Mouse (Mus musculus) erythroblast, embryonic 14.5 days (primary cell): ENCODE results near the gene Iqschfp. TPM values are rescaled to one million over a fixed set of nuclear protein-coding genes. Genes with fewer than 3 reads are reported as not detected.

Experiments
- H3K27me3 ChIP-seq: 2 replicates; pipeline ENCODE4 v1.6.1; 2012; ENCODE audit warnings: inconsistent platforms; ENCODE audit not compliant: control insufficient read depth
- H3K36me3 ChIP-seq: 2 replicates; pipeline ENCODE4 v1.6.1; 2012; ENCODE audit warnings: mild to moderate bottlenecking, inconsistent platforms; ENCODE audit not compliant: control insufficient read depth
- H3K4me1 ChIP-seq: 2 replicates; pipeline ENCODE4 v1.6.1; 2012; ENCODE audit warnings: inconsistent platforms; ENCODE audit not compliant: control insufficient read depth
- H3K4me3 ChIP-seq: replicated peaks from 2 replicates; pipeline ENCODE3; 2012; ENCODE audit warnings: moderate library complexity, mild to moderate bottlenecking, inconsistent platforms
- H3K9me3 ChIP-seq: 2 replicates; pipeline ENCODE4 v1.6.1; 2012; ENCODE audit warnings: low read length, inconsistent platforms, mixed read lengths; ENCODE audit not compliant: control insufficient read depth
- GATA1 ChIP-seq: IDR thresholded peaks from 2 replicates; pipeline ENCODE4 v1.6.1; 2012; ENCODE audit warnings: low read length, inconsistent platforms, mixed read lengths
- TAL1 ChIP-seq: IDR thresholded peaks from 3 replicates; pipeline ENCODE4 v1.6.1; 2012; ENCODE audit warnings: low read length, inconsistent platforms, mixed read lengths
- polyA plus RNA-seq: library from polyadenylated mRNA; stranded (reverse); fragments of >175 nt; gene quantifications from 2 replicates; pipeline ENCODE4 v1.2.3, GENCODE M21; 2012

The Iqschfp gene
- polyA plus RNA-seq = not detected in 2 replicates

- no peak for TF ChIP-seq GATA1
- TF ChIP-seq TAL1 = no peak
- H3K27me3 ChIP-seq = no peaks in the 10 kb centered on the region
- H3K4me1 ChIP-seq = no peaks in the 10 kb centered on the region
- H3K36me3 ChIP-seq = no peaks in the 10 kb centered on the region
- H3K4me3 ChIP-seq = no peak within 1 kb of the TSS
- H3K9me3 ChIP-seq = no peaks in the 10 kb centered on the region
Observed at GRCm38 (mm10) chr3:67892026-67892705, at the start of gene Iqschfp, which contains the start of gene Iqcj. Gene Iqschfp, plus strand, starts transcription at chr3:67892232. Gene Iqcj, plus strand, starts transcription at chr3:67892220.

- no peaks in the 10 kb centered on the region for H3K36me3 ChIP-seq
- TF ChIP-seq TAL1 (no peak), GATA1 (no peak)
- H3K4me1 ChIP-seq = no peaks in the 10 kb centered on the region
- no peak overlapping the region for H3K4me3 ChIP-seq
- no peaks in the 10 kb centered on the region for H3K27me3 ChIP-seq
- H3K9me3 ChIP-seq = no peaks in the 10 kb centered on the region
Observed at GRCm38 (mm10) chr3:67852397-67852796, 39.6 kb upstream of the Iqschfp start.

DNA sequence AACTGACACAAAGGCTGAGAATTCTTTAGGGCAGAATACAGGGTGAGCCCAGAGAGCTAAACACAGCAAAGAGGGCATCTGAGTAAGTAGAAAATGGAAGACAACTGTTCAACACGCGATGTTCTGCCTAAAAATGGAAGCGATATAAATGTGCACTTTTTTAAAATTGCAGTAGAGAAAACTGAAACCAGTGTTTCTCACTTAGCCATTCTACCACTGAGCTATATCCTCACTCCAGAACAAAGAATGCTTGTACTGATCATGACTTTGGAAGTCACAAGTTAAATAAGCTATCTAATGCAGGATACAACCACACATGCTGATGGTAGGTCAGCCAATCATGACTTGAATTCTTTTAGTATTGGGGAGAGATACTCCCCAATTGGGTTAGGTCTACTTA, 30.5 kb upstream of the Iqschfp start:
- no peak overlapping the region for H3K4me3 ChIP-seq
- no peaks in the 10 kb centered on the region for H3K4me1 ChIP-seq
- no peaks in the 10 kb centered on the region for H3K36me3 ChIP-seq
- H3K9me3 ChIP-seq = peaks cover 2% of the 10 kb centered on the region; the same call in 1 of the 2 replicates
- no peaks in the 10 kb centered on the region for H3K27me3 ChIP-seq
- no peak for TF ChIP-seq TAL1
- TF ChIP-seq GATA1 = no peak

DNA sequence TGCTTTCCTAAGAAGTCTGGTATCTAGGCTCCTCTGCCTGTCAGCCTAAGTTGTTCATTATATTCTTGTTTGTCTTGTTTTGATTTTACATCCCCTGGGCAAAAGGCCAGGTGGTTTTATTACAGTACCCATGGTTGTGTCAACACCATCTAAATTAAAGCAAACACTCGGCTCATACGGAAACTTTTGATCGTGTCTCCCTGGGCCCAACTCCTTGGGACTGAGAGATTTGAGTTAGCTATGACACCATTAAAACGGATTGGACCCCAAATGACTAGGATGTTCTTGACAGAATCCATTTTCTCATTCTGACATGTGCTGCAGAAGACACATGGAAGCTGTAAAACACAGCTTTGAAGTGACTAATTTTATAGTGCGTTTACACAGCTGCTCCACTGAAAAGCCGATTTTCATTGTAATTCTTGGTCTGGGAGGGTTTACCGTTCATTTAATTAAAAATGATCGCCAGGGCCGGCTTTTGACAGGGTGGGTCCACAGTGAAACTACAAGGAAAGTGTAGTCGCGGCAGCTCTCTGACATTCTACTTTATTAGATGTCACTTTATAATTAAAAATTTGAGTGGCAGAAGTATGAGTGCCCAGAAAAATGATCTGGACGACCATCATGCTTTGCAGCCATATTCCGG, 24.5 kb upstream of the Iqschfp start:
- Histone ChIP-seq H3K36me3 (no peaks in the 10 kb centered on the region), H3K27me3 (no peaks in the 10 kb centered on the region), H3K4me1 (no peaks in the 10 kb centered on the region), H3K4me3 (no peak overlapping the region), H3K9me3 (peaks cover 2% of the 10 kb centered on the region; the same call in 1 of the 2 replicates)
- TF ChIP-seq TAL1 = no peak
- no peak for TF ChIP-seq GATA1

- TF ChIP-seq TAL1 = no peak
- TF ChIP-seq GATA1 = no peak
- Histone ChIP-seq H3K4me1 (no peaks in the 10 kb centered on the region), H3K27me3 (no peaks in the 10 kb centered on the region), H3K4me3 (no peak overlapping the region), H3K9me3 (peaks cover 2% of the 10 kb centered on the region; the same call in 1 of the 2 replicates), H3K36me3 (no peaks in the 10 kb centered on the region)
Observed at GRCm38 (mm10) chr3:67869424-67869823, 22.6 kb upstream of the Iqschfp start.

- TF ChIP-seq TAL1 (no peak), GATA1 (no peak)
- Histone ChIP-seq H3K36me3 (no peaks in the 10 kb centered on the region), H3K27me3 (no peaks in the 10 kb centered on the region), H3K4me3 (no peak overlapping the region), H3K4me1 (no peaks in the 10 kb centered on the region), H3K9me3 (no peaks in the 10 kb centered on the region; the same call in 1 of the 2 replicates)
Observed at GRCm38 (mm10) chr3:67877253-67877652, 14.8 kb upstream of the Iqschfp start.

- H3K4me1 ChIP-seq = no peaks in the 10 kb centered on the region
- no peak overlapping the region for H3K4me3 ChIP-seq
- no peaks in the 10 kb centered on the region for H3K27me3 ChIP-seq
- TF ChIP-seq TAL1 = no peak
- TF ChIP-seq GATA1 = no peak
- H3K36me3 ChIP-seq = no peaks in the 10 kb centered on the region
- no peaks in the 10 kb centered on the region; the same call in 1 of the 2 replicates for H3K9me3 ChIP-seq
Observed at GRCm38 (mm10) chr3:67884335-67884734, 7.7 kb upstream of the Iqschfp start.

DNA sequence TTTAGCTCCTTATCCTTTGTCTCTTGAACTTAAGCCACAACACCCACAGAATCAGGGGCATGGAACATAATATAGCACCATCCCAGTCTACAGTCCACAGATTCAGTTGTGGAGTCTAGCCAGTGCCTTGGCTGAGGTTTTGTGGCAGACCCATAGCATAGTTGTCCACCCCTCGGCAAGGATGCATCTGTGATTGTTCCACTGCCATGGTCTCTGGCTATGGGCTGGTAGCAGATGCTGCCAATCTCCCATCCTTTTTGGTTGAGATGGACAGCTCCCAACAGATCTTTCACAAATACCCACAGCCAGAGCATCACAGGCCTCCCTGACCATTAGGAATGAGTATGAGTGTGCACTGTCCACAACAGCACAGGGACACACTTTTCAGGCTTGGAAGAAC, 5.9 kb upstream of the Iqschfp start:
- Histone ChIP-seq H3K9me3 (no peaks in the 10 kb centered on the region), H3K36me3 (no peaks in the 10 kb centered on the region), H3K27me3 (no peaks in the 10 kb centered on the region), H3K4me3 (no peak overlapping the region), H3K4me1 (no peaks in the 10 kb centered on the region)
- TF ChIP-seq GATA1 (no peak), TAL1 (no peak)

- H3K4me3 ChIP-seq = no peak overlapping the region
- no peaks in the 10 kb centered on the region for H3K27me3 ChIP-seq
- TF ChIP-seq TAL1 (no peak), GATA1 (no peak)
- no peaks in the 10 kb centered on the region for H3K9me3 ChIP-seq
- no peaks in the 10 kb centered on the region for H3K36me3 ChIP-seq
- H3K4me1 ChIP-seq = no peaks in the 10 kb centered on the region
Observed at GRCm38 (mm10) chr3:67887251-67887650, 4.8 kb upstream of the Iqschfp start.
